20 mouse cellular contexts compared by ENCODE assay signal in the genomic region with DNA sequence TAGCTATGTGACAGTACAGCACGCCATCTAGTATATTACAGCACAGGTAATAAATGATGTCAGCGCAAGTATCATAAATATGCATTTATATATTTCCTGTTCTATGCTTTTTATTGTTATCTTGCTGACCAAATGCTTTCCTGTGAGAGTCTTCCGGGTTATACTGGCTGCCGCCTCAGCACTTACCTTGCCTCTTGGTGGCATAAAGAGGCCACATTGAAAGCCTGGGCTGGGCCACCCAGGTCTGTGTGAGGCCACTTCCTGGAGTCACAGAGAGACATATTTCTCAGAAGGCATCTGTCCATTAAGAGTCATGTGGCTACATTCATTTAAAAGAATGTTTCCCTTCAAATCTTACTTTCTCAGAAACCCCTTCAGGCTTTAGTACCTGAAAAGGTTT.
A peak's percentile ranks its signal among the peaks of the same experiment; 100 is the strongest.
DNase-seq lines count a peak whose midpoint lies in the region; ATAC-seq lines count a peak whose summit lies in the region.
"Had no signal": no experiment of that assay in that cellular context is flagged by ENCODE, and none has a peak within 500 bp of the region (broad histone marks: within the 10 kb centered on the region; RNA-seq: fewer than 3 reads in every experiment).

No protein-coding gene starts in this region.

- no peaks in the 10 kb centered on the region for H3K36me3 ChIP-seq in hindbrain, embryonic 14.5 days (replicated peaks; ENCODE audit: control insufficient read depth, insufficient read depth)
- no peaks in the 10 kb centered on the region for H3K36me3 ChIP-seq in hindbrain, embryonic 13.5 days
- no peaks in the 10 kb centered on the region for H3K36me3 ChIP-seq in intestine, embryonic 15.5 days
- H3K36me3 ChIP-seq in intestine, embryonic 16.5 days (ENCODE audit: control insufficient read depth, insufficient read depth, low read length): no peaks in the 10 kb centered on the region
- H3K36me3 ChIP-seq in embryonic facial prominence, embryonic 10.5 days (replicated peaks): no peaks in the 10 kb centered on the region
- H3K36me3 ChIP-seq: embryonic facial prominence, embryonic 12.5 days; forebrain, embryonic 15.5 days had no signal

- H3K27me3 ChIP-seq in hindbrain, embryonic 14.5 days (ENCODE audit: control insufficient read depth, insufficient read depth, low read length): no peaks in the 10 kb centered on the region
- H3K27me3 ChIP-seq in hindbrain, embryonic 13.5 days: no peaks in the 10 kb centered on the region
- no peaks in the 10 kb centered on the region for H3K27me3 ChIP-seq in intestine, embryonic 15.5 days (replicated peaks)
- no peaks in the 10 kb centered on the region for H3K27me3 ChIP-seq in intestine, embryonic 16.5 days (replicated peaks; ENCODE audit: control insufficient read depth, insufficient read depth, low read length)
- no peaks in the 10 kb centered on the region for H3K27me3 ChIP-seq in embryonic facial prominence, embryonic 10.5 days (replicated peaks; ENCODE audit: low read depth, poor library complexity, severe bottlenecking)
- H3K27me3 ChIP-seq: embryonic facial prominence, embryonic 12.5 days; forebrain, embryonic 13.5 days; forebrain, embryonic 15.5 days had no signal

- no peak overlapping the region for H3K4me3 ChIP-seq in hindbrain, embryonic 14.5 days (replicated peaks; ENCODE audit: low read length)
- H3K4me3 ChIP-seq in hindbrain, embryonic 13.5 days: no peak overlapping the region
- no peak overlapping the region for H3K4me3 ChIP-seq in intestine, embryonic 15.5 days (replicated peaks)
- H3K4me3 ChIP-seq in intestine, embryonic 16.5 days (ENCODE audit: low read length): no peak overlapping the region
- no peak overlapping the region for H3K4me3 ChIP-seq in embryonic facial prominence, embryonic 10.5 days
- H3K4me3 ChIP-seq: embryonic facial prominence, embryonic 12.5 days; forebrain, embryonic 13.5 days; forebrain, embryonic 15.5 days had no signal

- H3K9ac ChIP-seq in hindbrain, embryonic 14.5 days: no peak overlapping the region
- H3K9ac ChIP-seq in hindbrain, embryonic 13.5 days: no peak overlapping the region
- H3K9ac ChIP-seq in intestine, embryonic 15.5 days: no peak overlapping the region
- H3K9ac ChIP-seq in intestine, embryonic 16.5 days (ENCODE audit: low read depth, low read length): no peak overlapping the region
- H3K9ac ChIP-seq: embryonic facial prominence, embryonic 12.5 days; forebrain, embryonic 13.5 days; forebrain, embryonic 15.5 days; forebrain, postnatal 0 days had no signal

- no peak for ATAC-seq in hindbrain, embryonic 14.5 days (ENCODE audit: low FRiP score)
- no peak for ATAC-seq in hindbrain, embryonic 13.5 days (ENCODE audit: low FRiP score)
- 0 out of 2 replicates have a peak, but pooled peaks have one; percentile 59 for ATAC-seq in intestine, embryonic 15.5 days
- peak; percentile 84 for ATAC-seq in intestine, embryonic 16.5 days
- ATAC-seq: forebrain, embryonic 13.5 days; forebrain, embryonic 15.5 days; forebrain, postnatal 0 days had no signal

- H3K4me2 ChIP-seq in hindbrain, embryonic 14.5 days (replicated peaks): no peak overlapping the region
- H3K4me2 ChIP-seq in hindbrain, embryonic 13.5 days: no peak overlapping the region
- H3K4me2 ChIP-seq in intestine, embryonic 15.5 days (replicated peaks): no peak overlapping the region
- no peak overlapping the region for H3K4me2 ChIP-seq in intestine, embryonic 16.5 days (ENCODE audit: low read depth, low read length)
- H3K4me2 ChIP-seq: embryonic facial prominence, embryonic 12.5 days; forebrain, embryonic 13.5 days; forebrain, embryonic 15.5 days had no signal

- no peaks in the 10 kb centered on the region for H3K9me3 ChIP-seq in hindbrain, embryonic 14.5 days (ENCODE audit: control insufficient read depth, low read length)
- H3K9me3 ChIP-seq in hindbrain, embryonic 13.5 days: no peaks in the 10 kb centered on the region
- H3K9me3 ChIP-seq in intestine, embryonic 15.5 days: no peaks in the 10 kb centered on the region
- no peaks in the 10 kb centered on the region for H3K9me3 ChIP-seq in intestine, embryonic 16.5 days (ENCODE audit: control insufficient read depth, low read length)
- H3K9me3 ChIP-seq in embryonic facial prominence, embryonic 10.5 days: no peaks in the 10 kb centered on the region
- H3K9me3 ChIP-seq: embryonic facial prominence, embryonic 12.5 days; forebrain, embryonic 13.5 days; forebrain, embryonic 15.5 days had no signal

- no peak overlapping the region for H3K27ac ChIP-seq in hindbrain, embryonic 14.5 days
- H3K27ac ChIP-seq in hindbrain, embryonic 13.5 days: no peak overlapping the region
- H3K27ac ChIP-seq in intestine, embryonic 15.5 days: no peak overlapping the region
- no peak overlapping the region for H3K27ac ChIP-seq in intestine, embryonic 16.5 days (ENCODE audit: low read length)
- H3K27ac ChIP-seq in embryonic facial prominence, embryonic 10.5 days (replicated peaks): no peak overlapping the region
- H3K27ac ChIP-seq: embryonic facial prominence, embryonic 12.5 days; forebrain, embryonic 13.5 days; forebrain, embryonic 15.5 days had no signal

- WGBS in hindbrain, embryonic 14.5 days: 90% methylated on average over 4 of the region's 4 CpGs
- WGBS in hindbrain, embryonic 13.5 days: 90% methylated on average over 4 of the region's 4 CpGs
- WGBS in intestine, embryonic 15.5 days: 74% methylated on average over 4 of the region's 4 CpGs
- 66% methylated on average over 4 of the region's 4 CpGs for WGBS in intestine, embryonic 16.5 days
- WGBS in large intestine, adult 2 months: 31% methylated on average over 4 of the region's 4 CpGs
- 92% methylated on average over 4 of the region's 4 CpGs for WGBS in embryonic facial prominence, embryonic 10.5 days

- no peaks in the 10 kb centered on the region for H3K4me1 ChIP-seq in hindbrain, embryonic 14.5 days (replicated peaks; ENCODE audit: control insufficient read depth, insufficient read depth, low read length)
- no peaks in the 10 kb centered on the region for H3K4me1 ChIP-seq in hindbrain, embryonic 13.5 days (replicated peaks)
- H3K4me1 ChIP-seq in intestine, embryonic 15.5 days (replicated peaks): no peaks in the 10 kb centered on the region
- H3K4me1 ChIP-seq in intestine, embryonic 16.5 days (ENCODE audit: control insufficient read depth, insufficient read depth, low read length): no peaks in the 10 kb centered on the region
- no peaks in the 10 kb centered on the region for H3K4me1 ChIP-seq in embryonic facial prominence, embryonic 10.5 days
- H3K4me1 ChIP-seq: embryonic facial prominence, embryonic 12.5 days; forebrain, embryonic 13.5 days; forebrain, embryonic 15.5 days had no signal

- DNase-seq in hindbrain, embryonic 14.5 days (ENCODE audit: low spot score): peak; percentile 14
- DNase-seq in large intestine, adult 2 months (ENCODE audit: low read depth, low spot score): peak; percentile 22
- DNase-seq in urinary bladder, adult 18-20 months (ENCODE audit: low spot score in 2 of 2): no peak
- no peak for DNase-seq in embryonic facial prominence, embryonic 10.5 days (ENCODE audit: low spot score)
- DNase-seq: adrenal gland, adult 2 months; adrenal gland, postnatal 10 days; adrenal gland, postnatal 25 days; cerebellum, adult 11 months; cerebellum, adult 18-20 months; cerebellum, adult 8-10 months; cerebellum, adult 9-11 months; cerebellum, postnatal 36 days; embryo, embryonic 11 days; forebrain, postnatal 0 days had no signal

Comparison
In these comparisons a context has a peak if more than half of its experiments do, and no peak if none do; other contexts are left out.
1. ATAC-seq: peak in intestine, embryonic 15.5 days (single experiment) and intestine, embryonic 16.5 days (single experiment); none in hindbrain, embryonic 14.5 days (single experiment) and hindbrain, embryonic 13.5 days (single experiment).
2. DNase-seq: peak in hindbrain, embryonic 14.5 days (single experiment) and large intestine, adult 2 months (single experiment); none in urinary bladder, adult 18-20 months (0 of 2) and embryonic facial prominence, embryonic 10.5 days (single experiment).